Mouse (Mus musculus): ENCODE results near the gene Xiap.
"Not testable (repeated sequence)": the region's sequence is repeated elsewhere in the genome, so short reads cannot be mapped to it uniquely, and the experiment has no call there.

GRCm38 (mm10) chrX:42026981-42027380 lies 32.5 kb upstream of the Xiap start:
- TF ChIP-seq POLR2A (IDR thresholded peaks at IDR 0.05; ENCODE audit: low read depth, low read length); CTCF (IDR thresholded peaks at IDR 0.05; ENCODE audit: extremely low read depth, insufficient read length, insufficient replicate concordance, low read depth, low read length): not testable (repeated sequence)

All from small intestine, adult 2 months (tissue).